Mouse (Mus musculus) hindbrain, embryonic 15.5 days (tissue): ENCODE data around the gene Tmprss13. TPM values are rescaled to one million over a fixed set of nuclear protein-coding genes. Genes with fewer than 3 reads are reported as not detected.
A peak's percentile ranks its signal among the peaks of the same experiment; 100 is the strongest.

ENCODE experiments used
- ATAC-seq: fragments of 200-750 bp; cut with Nextera tagmentation; 2 replicates; pipeline ENCODE4 v1.8.0; 2017; ENCODE audit warnings: low read depth, moderate number of reproducible peaks, moderate TSS enrichment; ENCODE audit not compliant: low FRiP score
- H3K27ac ChIP-seq: fragments of 300-500 bp; sonication (generic); replicated peaks from 2 replicates; pipeline ENCODE4 v1.5.1; 2015; ENCODE audit warnings: mild to moderate bottlenecking, inconsistent platforms
- H3K27me3 ChIP-seq: fragments of 300-500 bp; sonication (generic); 2 replicates; pipeline ENCODE4 v1.6.1; 2015; ENCODE audit warnings: control low read depth, inconsistent platforms
- H3K36me3 ChIP-seq: fragments of 300-500 bp; sonication (generic); 2 replicates; pipeline ENCODE4 v1.6.1; 2015; ENCODE audit warnings: control low read depth, inconsistent platforms
- H3K4me1 ChIP-seq: fragments of 300-500 bp; sonication (generic); replicated peaks from 2 replicates; pipeline ENCODE4 v1.6.1; 2015; ENCODE audit warnings: control low read depth, inconsistent platforms
- H3K4me2 ChIP-seq: fragments of 300-500 bp; sonication (generic); 2 replicates; pipeline ENCODE4 v1.6.1; 2015; ENCODE audit warnings: moderate library complexity, mild to moderate bottlenecking, inconsistent platforms
- H3K4me3 ChIP-seq: fragments of 300-500 bp; sonication (generic); 2 replicates; pipeline ENCODE4 v1.5.1; 2015; ENCODE audit warnings: mild to moderate bottlenecking, inconsistent platforms
- H3K9ac ChIP-seq: fragments of 300-500 bp; sonication (generic); 2 replicates; pipeline ENCODE4 v1.6.1; 2015; ENCODE audit warnings: inconsistent platforms
- H3K9me3 ChIP-seq: fragments of 300-500 bp; sonication (generic); 2 replicates; pipeline ENCODE4 v1.6.1; 2016; ENCODE audit warnings: control low read depth, inconsistent platforms
- WGBS: fragments of 180-500 bp; shearing (Covaris S2); methylation state at CpG from one replicate; pipeline ENCODE4 v1.1.7; 2015; 5-methylcytosine and 5-hydroxymethylcytosine counted together
- polyA plus RNA-seq: library from polyadenylated mRNA; unstranded; fragments of >200 nt; fragmentation: Nextera tagmentation; extraction: Ambion mirVana; gene quantifications from 2 replicates; pipeline ENCODE4 v1.2.1, GENCODE M21; 2015

The Tmprss13 gene
- not detected in 2 replicates for polyA plus RNA-seq

GRCm38 (mm10) chr9:45318855-45319254, at the start of gene Tmprss13:
Tmprss13 (plus strand) TSS chr9:45319100.
- no peak within 1 kb of the TSS for H3K4me2 ChIP-seq
- no peaks in the 10 kb centered on the region for H3K9me3 ChIP-seq
- H3K4me1 ChIP-seq: no peaks in the 10 kb centered on the region
- no peak within 1 kb of the TSS for H3K4me3 ChIP-seq
- H3K36me3 ChIP-seq: no peaks in the 10 kb centered on the region
- no peak within 1 kb of the TSS for H3K27ac ChIP-seq
- no peak for ATAC-seq
- H3K9ac ChIP-seq: no peak within 1 kb of the TSS
- H3K27me3 ChIP-seq: no peaks in the 10 kb centered on the region
- WGBS: 42% methylated on average over 14 of the region's 14 CpGs

GRCm38 (mm10) chr9:45272213-45272612, 46.7 kb upstream of the Tmprss13 start:
- Histone ChIP-seq H3K4me3 (no peak overlapping the region), H3K9me3 (no peaks in the 10 kb centered on the region), H3K27ac (no peak overlapping the region), H3K4me1 (peaks cover 10% of the 10 kb centered on the region; the same call in 1 of the 2 replicates), H3K36me3 (no peaks in the 10 kb centered on the region), H3K9ac (no peak overlapping the region), H3K4me2 (no peak overlapping the region), H3K27me3 (peaks cover 23% of the 10 kb centered on the region)
- no peak for ATAC-seq
- WGBS: 55% methylated on average over 5 of the region's 5 CpGs

GRCm38 (mm10) chr9:45274218-45274617, 44.7 kb upstream of the Tmprss13 start:
- no peak overlapping the region for H3K9ac ChIP-seq
- H3K4me2 ChIP-seq: no peak overlapping the region
- no peak for ATAC-seq
- 84% methylated on average over 4 of the region's 4 CpGs for WGBS
- no peaks in the 10 kb centered on the region for H3K36me3 ChIP-seq
- no peak overlapping the region for H3K4me3 ChIP-seq
- peaks cover 8% of the 10 kb centered on the region; the same call in 1 of the 2 replicates for H3K27me3 ChIP-seq
- H3K4me1 ChIP-seq: 0 out of 2 replicates have a peak, but pooled peaks cover 2% of the 10 kb centered on the region
- H3K27ac ChIP-seq: no peak overlapping the region
- no peaks in the 10 kb centered on the region for H3K9me3 ChIP-seq

- H3K27me3 ChIP-seq: peaks cover 4% of the 10 kb centered on the region; the same call in 1 of the 2 replicates
- H3K4me1 ChIP-seq: no peaks in the 10 kb centered on the region
- no peak overlapping the region for H3K4me2 ChIP-seq
- no peak overlapping the region for H3K4me3 ChIP-seq
- no peak for ATAC-seq
- no peak overlapping the region for H3K9ac ChIP-seq
- no peaks in the 10 kb centered on the region for H3K9me3 ChIP-seq
- no peaks in the 10 kb centered on the region for H3K36me3 ChIP-seq
- 91% methylated on average over 2 of the region's 2 CpGs for WGBS
- no peak overlapping the region for H3K27ac ChIP-seq
Observed at GRCm38 (mm10) chr9:45274635-45275034, 44.3 kb upstream of the Tmprss13 start.

GRCm38 (mm10) chr9:45280059-45280458, 38.8 kb upstream of the Tmprss13 start:
- ATAC-seq: no peak
- Histone ChIP-seq H3K36me3 (no peaks in the 10 kb centered on the region), H3K27ac (no peak overlapping the region), H3K4me3 (no peak overlapping the region), H3K9ac (no peak overlapping the region), H3K4me2 (no peak overlapping the region), H3K27me3 (no peaks in the 10 kb centered on the region), H3K4me1 (no peaks in the 10 kb centered on the region), H3K9me3 (no peaks in the 10 kb centered on the region)
- WGBS: 74% methylated on average over 3 of the region's 3 CpGs

GRCm38 (mm10) chr9:45280891-45281290, 38.0 kb upstream of the Tmprss13 start:
- H3K36me3 ChIP-seq: no peaks in the 10 kb centered on the region
- H3K9me3 ChIP-seq: no peaks in the 10 kb centered on the region
- ATAC-seq: no peak
- H3K4me2 ChIP-seq: no peak overlapping the region
- 73% methylated on average over 3 of the region's 3 CpGs for WGBS
- H3K4me1 ChIP-seq: no peaks in the 10 kb centered on the region
- H3K9ac ChIP-seq: no peak overlapping the region
- no peak overlapping the region for H3K4me3 ChIP-seq
- H3K27me3 ChIP-seq: no peaks in the 10 kb centered on the region
- H3K27ac ChIP-seq: no peak overlapping the region

GRCm38 (mm10) chr9:45282466-45282865, 36.4 kb upstream of the Tmprss13 start:
- WGBS: 88% methylated on average over 5 of the region's 5 CpGs
- H3K4me1 ChIP-seq: no peaks in the 10 kb centered on the region
- no peak overlapping the region for H3K4me3 ChIP-seq
- no peaks in the 10 kb centered on the region for H3K27me3 ChIP-seq
- no peak overlapping the region for H3K4me2 ChIP-seq
- H3K27ac ChIP-seq: no peak overlapping the region
- H3K9me3 ChIP-seq: no peaks in the 10 kb centered on the region
- no peak overlapping the region for H3K9ac ChIP-seq
- ATAC-seq: no peak
- no peaks in the 10 kb centered on the region for H3K36me3 ChIP-seq

GRCm38 (mm10) chr9:45291481-45292168, 27.3 kb upstream of the Tmprss13 start:
- Histone ChIP-seq H3K27ac (no peak overlapping the region), H3K36me3 (no peaks in the 10 kb centered on the region), H3K4me2 (no peak overlapping the region), H3K4me3 (no peak overlapping the region), H3K9me3 (no peaks in the 10 kb centered on the region), H3K4me1 (no peaks in the 10 kb centered on the region), H3K9ac (no peak overlapping the region), H3K27me3 (no peaks in the 10 kb centered on the region)
- 77% methylated on average over 11 of the region's 11 CpGs for WGBS
- no peak for ATAC-seq

- Histone ChIP-seq H3K36me3 (no peaks in the 10 kb centered on the region), H3K4me1 (no peaks in the 10 kb centered on the region), H3K4me3 (no peak overlapping the region), H3K9me3 (no peaks in the 10 kb centered on the region), H3K27ac (no peak overlapping the region), H3K4me2 (no peak overlapping the region), H3K9ac (no peak overlapping the region), H3K27me3 (no peaks in the 10 kb centered on the region)
- no peak for ATAC-seq
- 43% methylated on average over 10 of the region's 10 CpGs for WGBS
Observed at GRCm38 (mm10) chr9:45294210-45295011, 24.5 kb upstream of the Tmprss13 start.

- H3K27me3 ChIP-seq: no peaks in the 10 kb centered on the region
- H3K4me2 ChIP-seq: no peak overlapping the region
- ATAC-seq: no peak
- H3K9me3 ChIP-seq: no peaks in the 10 kb centered on the region
- H3K4me3 ChIP-seq: no peak overlapping the region
- WGBS: 80% methylated on average over 11 of the region's 11 CpGs
- peaks cover 8% of the 10 kb centered on the region for H3K4me1 ChIP-seq
- no peak overlapping the region for H3K9ac ChIP-seq
- no peak overlapping the region for H3K27ac ChIP-seq
- H3K36me3 ChIP-seq: no peaks in the 10 kb centered on the region
Observed at GRCm38 (mm10) chr9:45299231-45300006, 19.5 kb upstream of the Tmprss13 start.

- Histone ChIP-seq H3K36me3 (no peaks in the 10 kb centered on the region), H3K27ac (peak overlapping the region; percentile 77), H3K9me3 (no peaks in the 10 kb centered on the region), H3K4me3 (peak overlapping the region; percentile 29), H3K9ac (peak overlapping the region; percentile 46), H3K4me1 (peaks cover 8% of the 10 kb centered on the region), H3K27me3 (no peaks in the 10 kb centered on the region), H3K4me2 (peak overlapping the region; percentile 59)
- ATAC-seq: peak; percentile 97
- 13% methylated on average over 20 of the region's 20 CpGs for WGBS
Observed at GRCm38 (mm10) chr9:45300422-45301104, 18.3 kb upstream of the Tmprss13 start.
